Comparison of ENCODE assay signal across 8 mouse cellular contexts in the genomic region with DNA sequence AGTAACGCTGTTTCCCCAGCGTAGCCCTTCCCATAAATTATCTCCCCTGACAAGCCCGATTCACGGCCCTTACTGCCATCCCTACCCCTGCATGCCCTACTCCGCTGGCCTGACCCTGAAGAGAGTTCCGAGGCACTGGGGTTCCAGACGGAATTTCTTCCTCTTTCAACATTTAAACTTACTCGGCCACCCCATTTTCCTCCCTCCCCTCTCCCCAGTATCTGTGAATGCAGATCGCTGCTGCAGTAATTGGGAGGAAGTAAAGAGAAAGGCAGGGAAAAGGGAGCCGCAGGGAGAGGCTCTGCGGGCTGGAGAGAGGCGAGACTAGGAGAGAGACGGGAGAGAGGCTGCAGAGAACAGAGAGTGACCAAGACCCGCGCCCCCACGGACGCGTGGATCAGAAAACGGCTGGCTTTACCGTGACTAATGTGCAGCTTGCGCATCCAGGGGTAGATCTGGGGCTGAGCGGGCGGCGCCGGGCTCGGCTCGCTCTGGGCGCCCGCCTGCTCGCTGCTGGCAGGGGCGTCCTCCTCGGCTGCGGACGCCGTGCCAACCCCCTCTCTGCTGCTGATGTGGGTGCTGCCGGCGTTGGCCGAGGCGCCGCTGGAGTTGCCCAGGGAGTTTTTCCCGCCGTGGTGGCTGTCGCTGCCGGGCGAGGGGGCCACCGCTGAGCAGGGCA. TPM values are rescaled to one million over a fixed set of nuclear protein-coding genes. Genes with fewer than 3 reads are reported as not detected.
DNase-seq lines count a peak whose midpoint lies in the region; ATAC-seq and TF ChIP-seq lines count a peak whose summit lies in the region.

No protein-coding gene starts in this region.

- no peak for TF ChIP-seq POLR2A in kidney, adult 2 months (IDR thresholded peaks at IDR 0.05; ENCODE audit: low read depth, low read length)

- no peak for TF ChIP-seq CTCF in kidney, adult 2 months (conservative IDR thresholded peaks at IDR 0.05; ENCODE audit: insufficient read depth, insufficient read length, low read depth, low read length)

- H3K4me3 ChIP-seq in embryonic facial prominence, embryonic 14.5 days (ENCODE audit: low read depth, low read length), result peak overlapping the region; percentile 34
- H3K4me3 ChIP-seq in kidney, adult 2 months (ENCODE audit: insufficient read depth, low read depth, low read length), result peak overlapping the region; percentile 68
- peak overlapping the region; percentile 14; the same call in 1 of the 2 replicates for H3K4me3 ChIP-seq in midbrain, embryonic 13.5 days (replicated peaks)

- intact Hi-C loops in left cerebral cortex, postnatal 14 days (cut with DNase I), result loop anchor here (5.0 kb wide), 1 partner anchor 331 kb away; no protein-coding TSS in a partner anchor
- intact Hi-C loops in left cerebral cortex, postnatal 10 days (cut with DNase I), result no loop called here

- peak overlapping the region; percentile 47 for H3K4me2 ChIP-seq in embryonic facial prominence, embryonic 14.5 days (ENCODE audit: low read depth, low read length)
- peak overlapping the region; percentile 29 for H3K4me2 ChIP-seq in midbrain, embryonic 13.5 days (replicated peaks)

- H3K36me3 ChIP-seq in embryonic facial prominence, embryonic 14.5 days (ENCODE audit: control insufficient read depth, insufficient read depth, low read length), result no peaks in the 10 kb centered on the region
- H3K36me3 ChIP-seq in kidney, adult 2 months (ENCODE audit: control insufficient read depth, insufficient read depth, low read length), result peaks cover 5% of the 10 kb centered on the region; the same call in 1 of the 2 replicates
- H3K36me3 ChIP-seq in midbrain, embryonic 13.5 days, result no peaks in the 10 kb centered on the region

- H3K27me3 ChIP-seq in embryonic facial prominence, embryonic 14.5 days (replicated peaks; ENCODE audit: control insufficient read depth, insufficient read depth, low read length), result peaks cover 100% of the 10 kb centered on the region
- H3K27me3 ChIP-seq in kidney, adult 2 months (replicated peaks; ENCODE audit: control insufficient read depth, insufficient read depth, low read length), result no peaks in the 10 kb centered on the region
- peaks cover 100% of the 10 kb centered on the region for H3K27me3 ChIP-seq in midbrain, embryonic 13.5 days

- 0 out of 2 replicates have a peak, but pooled peaks cover 4% of the 10 kb centered on the region for H3K4me1 ChIP-seq in embryonic facial prominence, embryonic 14.5 days (ENCODE audit: control insufficient read depth, insufficient read depth, low read length)
- no peaks in the 10 kb centered on the region for H3K4me1 ChIP-seq in kidney, adult 2 months (ENCODE audit: control insufficient read depth, insufficient read depth, low read length)
- peaks cover 12% of the 10 kb centered on the region for H3K4me1 ChIP-seq in midbrain, embryonic 13.5 days (replicated peaks)

- no peaks in the 10 kb centered on the region for H3K9me3 ChIP-seq in embryonic facial prominence, embryonic 14.5 days (ENCODE audit: control insufficient read depth, low read length)
- H3K9me3 ChIP-seq in midbrain, embryonic 13.5 days, result no peaks in the 10 kb centered on the region

- peak overlapping the region; percentile 31; the same call in 1 of the 2 replicates for H3K9ac ChIP-seq in embryonic facial prominence, embryonic 14.5 days (ENCODE audit: low read depth, low read length)
- no peak overlapping the region for H3K9ac ChIP-seq in midbrain, embryonic 13.5 days (replicated peaks)

- no peak overlapping the region for H3K27ac ChIP-seq in embryonic facial prominence, embryonic 14.5 days (replicated peaks; ENCODE audit: low read depth, low read length)
- peak overlapping the region; percentile 80 for H3K27ac ChIP-seq in kidney, adult 2 months (ENCODE audit: insufficient read depth, low read depth, low read length)
- H3K27ac ChIP-seq in midbrain, embryonic 13.5 days, result no peak overlapping the region

- DNase-seq in heart, adult 11 months, result peak; percentile 91
- DNase-seq in heart, postnatal 4 days, result no peak
- no peak for DNase-seq in embryonic facial prominence, embryonic 14.5 days (ENCODE audit: low spot score)
- DNase-seq in kidney, adult 2 months, result peak; percentile 57
- DNase-seq in left cerebral cortex, postnatal 14 days (ENCODE audit: low spot score in 2 of 2), result no peak
- no peak for DNase-seq in left cerebral cortex, postnatal 10 days (ENCODE audit: extremely low spot score in 1 of 2, low spot score in 2 of 2)

- 0 out of 2 replicates have a peak, but pooled peaks have one; percentile 37 for ATAC-seq in embryonic facial prominence, embryonic 14.5 days (ENCODE audit: low read depth)
- no peak for ATAC-seq in midbrain, embryonic 13.5 days
- ATAC-seq in cerebellum, adult (ENCODE audit: insufficient number of reproducible peaks, low FRiP score, low TSS enrichment), result no peak

- under 1% methylated on average over 28 of the region's 46 CpGs for WGBS in embryonic facial prominence, embryonic 14.5 days
- WGBS in kidney, adult 2 months, result 11% methylated on average over 46 of the region's 46 CpGs
- WGBS in midbrain, embryonic 13.5 days, result under 1% methylated on average over 43 of the region's 46 CpGs

RNA-seq across cellular contexts. Expression of a gene that starts 0.9 kb away (rescaled TPM):
- total RNA-seq in heart, postnatal 4 days (2021), result 1 to 10 TPM; 1.3 to 1.5 TPM
- polyA plus RNA-seq in embryonic facial prominence, embryonic 14.5 days (2014; fragmentation: Nextera tagmentation; extraction: Ambion mirVana), result 2.4 and 3.3 TPM in 2 replicates
- 6.9 and 8.1 TPM in 2 replicates for polyA plus RNA-seq in kidney, adult 2 months (2012; rRNA removed)
- 0.08 and 0.17 TPM in 2 replicates for polyA plus RNA-seq in midbrain, embryonic 13.5 days (2015; fragmentation: Nextera tagmentation; extraction: Ambion mirVana)
- total RNA-seq in left cerebral cortex, postnatal 14 days (2021), result not detected
- total RNA-seq in left cerebral cortex, postnatal 10 days (2021), result not detected

RNA-seq across cellular contexts. Expression of a gene that starts 5.0 kb away (rescaled TPM):
- total RNA-seq in heart, postnatal 4 days (2021), result not detected
- 0.48 TPM in 1 of 2 replicates, not detected in the other for polyA plus RNA-seq in embryonic facial prominence, embryonic 14.5 days (2014; fragmentation: Nextera tagmentation; extraction: Ambion mirVana)
- polyA plus RNA-seq in kidney, adult 2 months (2012; rRNA removed), result 2.4 and 3.4 TPM in 2 replicates
- polyA plus RNA-seq in midbrain, embryonic 13.5 days (2015; fragmentation: Nextera tagmentation; extraction: Ambion mirVana), result not detected in 2 replicates
- not detected for total RNA-seq in left cerebral cortex, postnatal 14 days (2021)
- total RNA-seq in left cerebral cortex, postnatal 10 days (2021), result not detected

RNA-seq across cellular contexts. Expression of a gene that starts 9.6 kb away (rescaled TPM):
- total RNA-seq in heart, postnatal 4 days (2021), result 1 to 10 TPM; 1.4 TPM
- polyA plus RNA-seq in embryonic facial prominence, embryonic 14.5 days (2014; fragmentation: Nextera tagmentation; extraction: Ambion mirVana), result 2.8 TPM in 2 replicates
- 7.4 and 7.6 TPM in 2 replicates for polyA plus RNA-seq in kidney, adult 2 months (2012; rRNA removed)
- not detected in 2 replicates for polyA plus RNA-seq in midbrain, embryonic 13.5 days (2015; fragmentation: Nextera tagmentation; extraction: Ambion mirVana)
- total RNA-seq in left cerebral cortex, postnatal 14 days (2021), result not detected
- not detected for total RNA-seq in left cerebral cortex, postnatal 10 days (2021)

RNA-seq across cellular contexts. Expression of a gene that starts 9.6 kb away (rescaled TPM):
- not detected for total RNA-seq in heart, postnatal 4 days (2021)
- not detected in 2 replicates for polyA plus RNA-seq in embryonic facial prominence, embryonic 14.5 days (2014; fragmentation: Nextera tagmentation; extraction: Ambion mirVana)
- 0.78 and 2.9 TPM in 2 replicates for polyA plus RNA-seq in kidney, adult 2 months (2012; rRNA removed)
- polyA plus RNA-seq in midbrain, embryonic 13.5 days (2015; fragmentation: Nextera tagmentation; extraction: Ambion mirVana), result not detected in 2 replicates
- not detected for total RNA-seq in left cerebral cortex, postnatal 14 days (2021)
- total RNA-seq in left cerebral cortex, postnatal 10 days (2021), result not detected

RNA-seq across cellular contexts. Expression of a gene that starts 12.0 kb away (rescaled TPM):
- under 1 TPM; 0.71 to 0.86 TPM for total RNA-seq in heart, postnatal 4 days (2021)
- polyA plus RNA-seq in embryonic facial prominence, embryonic 14.5 days (2014; fragmentation: Nextera tagmentation; extraction: Ambion mirVana), result 1.1 and 1.6 TPM in 2 replicates
- 2.8 TPM in 2 replicates for polyA plus RNA-seq in kidney, adult 2 months (2012; rRNA removed)
- not detected in 2 replicates for polyA plus RNA-seq in midbrain, embryonic 13.5 days (2015; fragmentation: Nextera tagmentation; extraction: Ambion mirVana)
- not detected for total RNA-seq in left cerebral cortex, postnatal 14 days (2021)
- not detected for total RNA-seq in left cerebral cortex, postnatal 10 days (2021)

Comparison
In these comparisons a context has a peak if more than half of its experiments do, and no peak if none do; other contexts are left out.
1. DNase-seq: peak in heart, adult 11 months (single experiment) and kidney, adult 2 months (single experiment); none in heart, postnatal 4 days (single experiment), embryonic facial prominence, embryonic 14.5 days (single experiment), left cerebral cortex, postnatal 14 days (0 of 2) and left cerebral cortex, postnatal 10 days (0 of 2).
2. H3K4me3 ChIP-seq: peak in every context shown above with its lines; median percentile 68 in kidney, adult 2 months; 34 in embryonic facial prominence, embryonic 14.5 days; 14 in midbrain, embryonic 13.5 days.